Comparison of ENCODE assay signal across 16 mouse cellular contexts in genomic region chr13:82129777-82130735, GRCm38 (mm10).
A peak's percentile ranks its signal among the peaks of the same experiment; 100 is the strongest.
DNase-seq lines count a peak whose midpoint lies in the region; ATAC-seq lines count a peak whose summit lies in the region.
"Had no signal": no experiment of that assay in that cellular context is flagged by ENCODE, and none has a peak within 500 bp of the region (broad histone marks: within the 10 kb centered on the region; RNA-seq: fewer than 3 reads in every experiment).

No protein-coding gene starts in this region.

- H3K27ac ChIP-seq in midbrain, embryonic 11.5 days (ENCODE audit: low read depth, low read length), result no peak overlapping the region
- H3K27ac ChIP-seq: embryonic facial prominence, embryonic 12.5 days; neural tube, embryonic 13.5 days had no signal

- H3K27me3 ChIP-seq in midbrain, embryonic 11.5 days (ENCODE audit: control insufficient read depth, insufficient read depth, low read length), result no peaks in the 10 kb centered on the region
- H3K27me3 ChIP-seq: embryonic facial prominence, embryonic 12.5 days; neural tube, embryonic 13.5 days had no signal

- no peak overlapping the region for H3K4me2 ChIP-seq in midbrain, embryonic 11.5 days
- H3K4me2 ChIP-seq: embryonic facial prominence, embryonic 12.5 days; lung, embryonic 14.5 days; neural tube, embryonic 13.5 days had no signal

- ATAC-seq in frontal cortex, adult (ENCODE audit: low TSS enrichment), result peak; percentile 98
- ATAC-seq in midbrain, embryonic 11.5 days (ENCODE audit: low FRiP score), result peak; percentile 90

- no peaks in the 10 kb centered on the region for H3K36me3 ChIP-seq in midbrain, embryonic 11.5 days (ENCODE audit: control insufficient read depth, insufficient read depth, low read length)
- H3K36me3 ChIP-seq: embryonic facial prominence, embryonic 12.5 days; neural tube, embryonic 13.5 days had no signal

- peaks cover 9% of the 10 kb centered on the region; the same call in 1 of the 2 replicates for H3K4me1 ChIP-seq in midbrain, embryonic 11.5 days (ENCODE audit: control insufficient read depth, insufficient read depth, low read length)
- H3K4me1 ChIP-seq: embryonic facial prominence, embryonic 12.5 days; neural tube, embryonic 13.5 days had no signal

- no peak for DNase-seq in frontal cortex, postnatal 10 days (ENCODE audit: low spot score in 2 of 2)
- DNase-seq in right cerebral cortex, adult 18-20 months, result peak; percentile 29
- DNase-seq in right cerebral cortex, postnatal 4 days, result no peak
- DNase-seq in midbrain, embryonic 11.5 days (ENCODE audit: low spot score, missing footprints), result peak; percentile 88
- no peak for DNase-seq in testis, postnatal 10 days (ENCODE audit: low spot score)
- DNase-seq in kidney, adult 18-20 months, result no peak
- DNase-seq in kidney, adult 9 months, result no peak
- DNase-seq: cerebellum, adult 8-10 months; heart, adult 11 months; heart, postnatal 4 days; lung, embryonic 14.5 days; right cerebral cortex, postnatal 25 days; thymus, postnatal 36 days had no signal

- H3K9me3 ChIP-seq in midbrain, embryonic 11.5 days (ENCODE audit: control insufficient read depth, low read length), result no peaks in the 10 kb centered on the region
- H3K9me3 ChIP-seq: embryonic facial prominence, embryonic 12.5 days; neural tube, embryonic 13.5 days had no signal

- no peak overlapping the region for H3K4me3 ChIP-seq in midbrain, embryonic 11.5 days (ENCODE audit: low read depth, low read length)
- H3K4me3 ChIP-seq: embryonic facial prominence, embryonic 12.5 days; neural tube, embryonic 13.5 days had no signal

- H3K9ac ChIP-seq in midbrain, embryonic 11.5 days (ENCODE audit: low read length), result no peak overlapping the region
- H3K9ac ChIP-seq: embryonic facial prominence, embryonic 12.5 days; lung, embryonic 14.5 days; neural tube, embryonic 13.5 days had no signal

- WGBS in midbrain, embryonic 11.5 days, result 26% methylated on average over 7 of the region's 7 CpGs

Comparison
In these comparisons a context has a peak if more than half of its experiments do, and no peak if none do; other contexts are left out.
1. DNase-seq: peak in right cerebral cortex, adult 18-20 months (single experiment) and midbrain, embryonic 11.5 days (single experiment); none in frontal cortex, postnatal 10 days (0 of 2), right cerebral cortex, postnatal 4 days (single experiment), testis, postnatal 10 days (single experiment), kidney, adult 18-20 months (single experiment) and kidney, adult 9 months (single experiment).